Mouse (Mus musculus): ENCODE results near the gene Olfr577. TPM values are rescaled to one million over a fixed set of nuclear protein-coding genes. Genes with fewer than 3 reads are reported as not detected.

Olfr577 gene
- total RNA-seq (2012; rRNA removed) (not detected in 2 replicates), polyA plus RNA-seq (2012; ENCODE audit: insufficient read depth in 1 of 2, insufficient read length in 2 of 2, low read depth in 1 of 2, low replicate concordance in 2 of 2, missing spikeins in 1 of 2) (not detected)

- Histone ChIP-seq H3K4me3 (ENCODE audit: control insufficient read depth in 1 of 2, insufficient read depth in 1 of 2, low read depth in 2 of 2, low read length in 2 of 2) (no peak within 1 kb of the TSS), H3K79me2 (ENCODE audit: control insufficient read depth, insufficient read depth, low read length, poor library complexity) (no peaks in the 10 kb centered on the region), H3K9me3 (replicated peaks; ENCODE audit: insufficient read depth, low read length) (no peaks in the 10 kb centered on the region), H3K9ac (ENCODE audit: control insufficient read depth, low read depth, low read length, poor library complexity, severe bottlenecking) (no peak within 1 kb of the TSS), H3K27me3 (ENCODE audit: control insufficient read depth in 1 of 2, insufficient read depth in 2 of 2, low read length in 2 of 2) (no peaks in the 10 kb centered on the region), H3K27ac (ENCODE audit: control insufficient read depth, low read depth, low read length) (no peak within 1 kb of the TSS), H3K36me3 (ENCODE audit: control insufficient read depth in 1 of 2, insufficient read depth in 2 of 2, low read length in 2 of 2) (no peaks in the 10 kb centered on the region), H3K4me1 (ENCODE audit: control insufficient read depth in 1 of 2, insufficient read depth in 2 of 2, low read length in 2 of 2) (no peaks in the 10 kb centered on the region)
- TF ChIP-seq CHD1 (IDR thresholded peaks at IDR 0.05; ENCODE audit: low read depth, low read length) (no peak), MYB (IDR thresholded peaks at IDR 0.05; ENCODE audit: low read depth, low read length) (no peak), RAD21 (IDR thresholded peaks at IDR 0.05; ENCODE audit: low read depth, low read length) (no peak), RCOR1 (IDR thresholded peaks at IDR 0.05; ENCODE audit: low read depth, low read length) (no peak), UBTF (IDR thresholded peaks at IDR 0.05; ENCODE audit: borderline replicate concordance, insufficient read depth, low read depth, low read length) (no peak), GABPA (IDR thresholded peaks at IDR 0.05; ENCODE audit: low read depth, low read length) (no peak), TCF12 (IDR thresholded peaks at IDR 0.05; ENCODE audit: low read depth, low read length) (no peak), MAFK (IDR thresholded peaks at IDR 0.05; ENCODE audit: borderline replicate concordance, low read depth, low read length) (no peak), ELF1 (IDR thresholded peaks at IDR 0.05; ENCODE audit: low read depth, low read length) (no peak), MYC (IDR thresholded peaks at IDR 0.05; ENCODE audit: low read depth, low read length) (no peak), CTCF (IDR thresholded peaks at IDR 0.05 in 2 of 3, conservative IDR thresholded peaks at IDR 0.05 in 1 of 3; ENCODE audit: control insufficient read depth in 1 of 3, insufficient read depth in 1 of 3, low read depth in 2 of 3, low read length in 3 of 3, poor library complexity in 1 of 3, severe bottlenecking in 1 of 3) (no peak), ZC3H11A (IDR thresholded peaks at IDR 0.05; ENCODE audit: low read depth, low read length) (no peak), NELFE (IDR thresholded peaks at IDR 0.05; ENCODE audit: low read depth, low read length) (no peak), TBP (IDR thresholded peaks at IDR 0.05; ENCODE audit: low read depth, low read length) (no peak), MAX (IDR thresholded peaks at IDR 0.05; ENCODE audit: low read length) (no peak), TAL1 (IDR thresholded peaks at IDR 0.05; ENCODE audit: low read length) (no peak), HCFC1 (IDR thresholded peaks at IDR 0.05; ENCODE audit: low read depth, low read length) (no peak), SIN3A (IDR thresholded peaks at IDR 0.05; ENCODE audit: low read length) (no peak), POLR2A (IDR thresholded peaks at IDR 0.05; ENCODE audit: control insufficient read depth in 1 of 2, insufficient read depth in 1 of 2, low read depth in 1 of 2, low read length in 2 of 2, poor library complexity in 1 of 2) (no peak), MAZ (IDR thresholded peaks at IDR 0.05; ENCODE audit: low read depth, low read length) (no peak)
- DNase-seq (ENCODE audit: low read depth, low spot score), result no peak
Measured at GRCm38 (mm10) chr7:102975843-102976242, at the start of gene Olfr577. Olfr577 (minus strand) TSS chr7:102975943.

GRCm38 (mm10) chr7:102989224-102989623 is 13.5 kb upstream of the Olfr577 start, which contains the start of gene Olfr578:
Olfr578 (minus strand) TSS chr7:102989324.
- DNase-seq (ENCODE audit: low read depth, low spot score), result no peak
- Histone ChIP-seq H3K4me1 (ENCODE audit: control insufficient read depth in 1 of 2, insufficient read depth in 2 of 2, low read length in 2 of 2) (no peaks in the 10 kb centered on the region), H3K36me3 (ENCODE audit: control insufficient read depth in 1 of 2, insufficient read depth in 2 of 2, low read length in 2 of 2) (no peaks in the 10 kb centered on the region), H3K9me3 (replicated peaks; ENCODE audit: insufficient read depth, low read length) (no peaks in the 10 kb centered on the region), H3K4me3 (ENCODE audit: control insufficient read depth in 1 of 2, insufficient read depth in 1 of 2, low read depth in 2 of 2, low read length in 2 of 2) (no peak within 1 kb of the TSS), H3K27me3 (ENCODE audit: control insufficient read depth in 1 of 2, insufficient read depth in 2 of 2, low read length in 2 of 2) (no peaks in the 10 kb centered on the region), H3K9ac (ENCODE audit: control insufficient read depth, low read depth, low read length, poor library complexity, severe bottlenecking) (no peak within 1 kb of the TSS), H3K27ac (ENCODE audit: control insufficient read depth, low read depth, low read length) (no peak within 1 kb of the TSS), H3K79me2 (ENCODE audit: control insufficient read depth, insufficient read depth, low read length, poor library complexity) (no peaks in the 10 kb centered on the region)
- TF ChIP-seq CTCF (IDR thresholded peaks at IDR 0.05 in 2 of 3, conservative IDR thresholded peaks at IDR 0.05 in 1 of 3; ENCODE audit: control insufficient read depth in 1 of 3, insufficient read depth in 1 of 3, low read depth in 2 of 3, low read length in 3 of 3, poor library complexity in 1 of 3, severe bottlenecking in 1 of 3), result no peak
- no peak for TF ChIP-seq MAX (IDR thresholded peaks at IDR 0.05; ENCODE audit: low read length)

All from MEL (cell line).